Mouse (Mus musculus): ENCODE measurements around the gene Astn2. TPM values are rescaled to one million over a fixed set of nuclear protein-coding genes. Genes with fewer than 3 reads are reported as not detected.
"Not testable (repeated sequence)": the region's sequence is repeated elsewhere in the genome, so short reads cannot be mapped to it uniquely, and the experiment has no call there.

Gene Astn2
- polyA plus RNA-seq, 1 experiment from 2014 or later = 0.12 TPM

DNA sequence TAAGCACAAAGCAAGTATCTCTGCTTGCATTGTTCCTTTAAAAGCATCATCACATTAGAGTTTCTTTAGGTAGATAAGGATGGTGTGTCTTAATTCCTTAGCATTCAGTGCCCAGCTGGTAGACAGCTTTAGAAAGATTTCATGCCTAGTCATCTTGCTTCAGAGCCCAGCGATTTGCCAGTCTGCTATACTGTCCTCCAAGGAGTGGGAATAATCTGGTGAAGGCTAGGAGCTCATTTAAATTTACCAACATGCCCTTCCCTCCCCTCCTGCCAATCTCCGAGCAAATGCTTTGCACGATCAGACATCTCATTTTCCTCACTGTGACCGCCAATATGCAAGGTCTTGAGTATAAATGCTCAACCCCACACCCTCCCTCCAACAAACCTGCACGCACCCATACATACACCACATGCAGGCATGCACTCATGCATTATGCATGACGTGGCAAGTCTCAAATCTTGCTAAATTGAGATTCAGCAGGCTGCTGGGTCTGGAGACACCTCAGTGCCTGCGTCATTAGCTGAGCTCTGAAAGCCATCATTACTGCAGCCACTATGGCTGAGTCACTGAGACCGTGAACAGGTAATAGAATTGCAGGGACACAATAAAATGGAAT, 704.6 kb downstream of the Astn2 start:
- H3K36me3 ChIP-seq = no peaks in the 10 kb centered on the region
- no peak overlapping the region for H3K9ac ChIP-seq
- no peak overlapping the region for H3K27ac ChIP-seq
- 61% methylated on average over 8 of the region's 8 CpGs for WGBS (ENCODE audit: insufficient replicate concordance)
- no peaks in the 10 kb centered on the region for H3K27me3 ChIP-seq (replicated peaks)
- H3K9me3 ChIP-seq (replicated peaks) = no peaks in the 10 kb centered on the region
- no peak overlapping the region for H3K4me3 ChIP-seq
- no peak for ATAC-seq
- H3K4me2 ChIP-seq = no peak overlapping the region
- no peaks in the 10 kb centered on the region for H3K4me1 ChIP-seq

DNA sequence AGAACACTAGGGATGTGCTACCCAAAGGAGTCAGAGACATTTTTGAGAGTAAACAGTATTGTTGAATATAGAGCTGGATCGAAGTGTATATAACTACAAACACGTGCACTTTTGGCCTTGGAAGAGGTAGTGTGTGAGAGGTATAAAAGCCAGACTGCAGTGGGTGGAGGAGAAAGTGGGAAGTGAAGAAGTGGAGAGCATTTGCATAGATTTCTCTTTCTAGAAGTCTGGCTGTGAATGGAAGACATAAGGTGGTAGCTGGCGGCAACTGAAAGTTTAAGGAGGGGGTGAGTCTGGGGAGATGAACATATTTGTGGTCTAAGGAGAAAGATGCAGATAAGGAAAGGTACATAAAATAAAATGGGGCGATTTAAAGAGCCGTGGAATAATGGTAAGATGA, 709.2 kb downstream of the Astn2 start:
- H3K4me3 ChIP-seq = no peak overlapping the region
- no peak overlapping the region for H3K9ac ChIP-seq
- no peaks in the 10 kb centered on the region for H3K27me3 ChIP-seq (replicated peaks)
- H3K36me3 ChIP-seq = no peaks in the 10 kb centered on the region
- H3K4me1 ChIP-seq = no peaks in the 10 kb centered on the region
- H3K4me2 ChIP-seq = no peak overlapping the region
- H3K9me3 ChIP-seq (replicated peaks) = no peaks in the 10 kb centered on the region
- 73% methylated on average over 5 of the region's 5 CpGs for WGBS (ENCODE audit: insufficient replicate concordance)
- ATAC-seq = no peak
- H3K27ac ChIP-seq = no peak overlapping the region

DNA sequence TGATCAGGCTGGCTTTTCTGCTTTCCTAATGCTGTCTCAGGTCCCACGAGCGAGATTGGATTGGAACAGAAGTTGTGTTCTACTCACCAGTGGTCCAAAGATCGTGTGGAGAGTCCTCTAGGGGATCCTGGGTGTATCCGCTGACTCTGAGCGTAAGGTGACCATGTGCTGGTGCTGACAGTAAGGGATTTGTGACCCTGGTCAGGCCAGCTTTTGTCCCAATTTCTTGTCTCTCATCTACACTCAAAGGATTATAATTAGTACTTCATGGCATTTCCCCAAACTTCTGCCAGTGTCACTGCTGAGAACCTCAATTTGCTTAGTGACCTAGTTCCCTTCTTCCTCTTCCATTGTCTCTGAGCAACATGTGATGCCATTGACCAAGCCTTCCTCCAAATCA, 710.4 kb downstream of the Astn2 start:
- 66% methylated on average over 5 of the region's 5 CpGs for WGBS (ENCODE audit: insufficient replicate concordance)
- Histone ChIP-seq H3K27me3 (replicated peaks) (no peaks in the 10 kb centered on the region), H3K36me3 (no peaks in the 10 kb centered on the region), H3K27ac (no peak overlapping the region), H3K4me2 (no peak overlapping the region), H3K9ac (no peak overlapping the region), H3K9me3 (replicated peaks) (no peaks in the 10 kb centered on the region), H3K4me3 (no peak overlapping the region), H3K4me1 (no peaks in the 10 kb centered on the region)
- no peak for ATAC-seq

DNA sequence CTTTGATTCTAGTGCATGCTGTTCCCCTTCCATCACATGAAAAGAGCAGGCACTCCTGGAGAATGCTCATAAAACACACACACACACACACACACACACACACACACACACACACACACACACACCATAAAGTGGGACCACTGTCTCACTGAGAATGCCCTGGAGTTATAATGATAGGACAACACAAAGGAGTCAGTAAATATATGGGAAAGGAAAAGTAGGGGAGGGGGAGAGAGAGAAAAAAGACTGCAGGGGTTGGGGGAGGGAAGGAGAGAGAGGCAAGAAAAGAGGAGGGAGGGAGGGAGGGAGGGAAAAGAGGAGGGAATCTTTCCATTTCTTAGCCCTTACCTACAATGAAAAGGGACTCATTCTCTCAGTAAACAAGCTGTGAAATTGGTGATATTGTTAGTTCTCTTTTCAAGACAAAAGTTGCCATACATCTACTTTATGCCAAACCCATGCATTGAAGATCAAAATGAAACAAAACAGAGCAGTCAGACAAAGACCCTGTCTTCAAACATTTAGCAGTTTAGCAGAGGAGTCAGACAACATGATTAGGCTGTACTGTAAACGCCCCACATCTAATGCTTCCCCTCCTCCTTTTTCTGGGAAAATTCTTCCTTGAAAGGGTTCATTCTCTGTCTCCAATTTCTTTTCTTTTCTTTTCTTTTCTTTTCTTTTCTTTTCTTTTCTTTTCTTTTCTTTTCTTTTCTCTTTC, 717.2 kb downstream of the Astn2 start:
- Histone ChIP-seq H3K27ac (no peak overlapping the region), H3K9ac (no peak overlapping the region), H3K4me2 (no peak overlapping the region), H3K27me3 (replicated peaks) (no peaks in the 10 kb centered on the region), H3K4me3 (no peak overlapping the region), H3K9me3 (replicated peaks) (no peaks in the 10 kb centered on the region), H3K4me1 (no peaks in the 10 kb centered on the region), H3K36me3 (no peaks in the 10 kb centered on the region)
- WGBS (ENCODE audit: insufficient replicate concordance) = 33% methylated on average over 1 of the region's 1 CpGs
- ATAC-seq = no peak

DNA sequence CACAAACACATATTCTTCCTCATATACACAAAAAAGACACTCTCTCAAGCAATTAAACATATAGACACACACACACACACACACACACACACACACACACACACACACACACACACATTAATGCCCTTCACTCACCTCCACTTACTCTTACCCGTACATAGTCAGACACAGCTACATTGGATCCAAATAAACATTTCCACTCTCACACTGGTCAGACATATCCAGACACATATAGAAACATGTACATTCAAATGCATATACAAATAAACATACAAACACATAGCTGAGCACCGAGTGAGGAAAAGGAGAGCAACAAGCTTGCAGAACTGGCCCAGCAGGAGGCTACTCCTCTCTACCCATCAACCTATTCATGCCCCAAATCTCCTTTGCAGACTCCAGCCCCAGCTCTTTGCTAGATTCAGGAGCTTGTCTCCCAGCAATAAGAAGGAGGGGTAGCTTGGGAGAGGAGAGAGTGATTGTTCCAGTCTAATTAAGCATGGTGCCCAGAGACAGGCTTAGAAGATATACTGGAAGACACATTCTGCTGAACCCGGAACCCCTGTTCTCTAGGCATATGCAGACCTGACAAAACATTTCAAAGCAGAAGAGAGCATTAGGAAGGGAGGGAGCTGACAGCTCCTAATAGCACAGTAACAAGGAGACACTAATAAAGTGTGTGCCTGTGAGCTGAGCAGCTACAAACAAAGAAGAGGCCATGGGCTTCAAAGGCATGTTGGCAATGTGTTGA, 718.0 kb downstream of the Astn2 start:
- Histone ChIP-seq H3K4me2 (no peak overlapping the region), H3K4me3 (no peak overlapping the region), H3K27ac (no peak overlapping the region), H3K9me3 (replicated peaks) (no peaks in the 10 kb centered on the region), H3K4me1 (no peaks in the 10 kb centered on the region), H3K36me3 (no peaks in the 10 kb centered on the region), H3K9ac (no peak overlapping the region), H3K27me3 (replicated peaks) (no peaks in the 10 kb centered on the region)
- ATAC-seq = no peak
- 55% methylated on average over 3 of the region's 3 CpGs for WGBS (ENCODE audit: insufficient replicate concordance)

DNA sequence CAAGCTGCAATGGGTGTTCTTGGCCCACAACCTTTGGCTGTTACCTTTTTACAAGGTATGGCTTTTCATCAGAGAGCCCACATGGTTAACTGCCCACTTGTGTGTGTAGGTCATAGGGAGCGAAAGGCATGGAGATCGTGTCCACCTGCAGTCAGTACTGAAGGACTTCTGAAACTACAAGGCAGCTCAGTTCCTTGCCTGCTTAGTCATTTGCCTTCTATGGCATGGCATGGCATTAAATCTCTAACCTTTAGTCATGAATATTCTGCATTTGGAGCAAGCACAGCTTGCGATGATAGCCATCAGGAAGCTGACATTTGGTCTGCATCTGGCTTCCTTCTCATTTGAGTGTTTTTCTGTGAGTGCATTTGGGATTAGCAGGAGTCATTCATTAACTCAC, 720.0 kb downstream of the Astn2 start:
- no peak overlapping the region for H3K4me2 ChIP-seq
- no peaks in the 10 kb centered on the region for H3K9me3 ChIP-seq (replicated peaks)
- ATAC-seq = no peak
- H3K9ac ChIP-seq = no peak overlapping the region
- no peak overlapping the region for H3K4me3 ChIP-seq
- H3K27ac ChIP-seq = no peak overlapping the region
- no peaks in the 10 kb centered on the region for H3K36me3 ChIP-seq
- WGBS (ENCODE audit: insufficient replicate concordance) = 60% methylated on average over 3 of the region's 3 CpGs
- H3K27me3 ChIP-seq (replicated peaks) = no peaks in the 10 kb centered on the region
- no peaks in the 10 kb centered on the region for H3K4me1 ChIP-seq

DNA sequence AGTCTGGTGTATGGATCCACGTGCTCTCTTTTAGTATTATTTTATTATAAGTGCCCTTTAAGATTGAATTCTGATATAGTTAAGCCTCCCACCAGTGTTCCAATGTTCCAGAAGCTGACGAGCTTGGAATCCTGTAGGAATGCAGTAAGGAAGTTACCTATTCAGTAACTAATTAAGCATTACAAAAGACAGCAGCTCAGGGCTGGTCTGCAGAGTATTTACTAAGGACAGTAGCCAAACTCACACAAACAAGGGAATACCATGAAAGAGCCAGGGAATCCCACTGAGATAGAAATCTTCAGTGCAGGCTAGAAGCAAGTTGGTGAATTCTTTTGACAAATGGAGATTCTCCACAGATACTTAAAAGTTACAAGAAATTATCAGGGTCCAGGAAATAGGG, 724.6 kb downstream of the Astn2 start:
- not testable (repeated sequence) for H3K27me3 ChIP-seq (replicated peaks); H3K9ac ChIP-seq; H3K27ac ChIP-seq; H3K4me2 ChIP-seq; H3K4me1 ChIP-seq; ATAC-seq; H3K9me3 ChIP-seq (replicated peaks); H3K4me3 ChIP-seq; H3K36me3 ChIP-seq
- WGBS (ENCODE audit: insufficient replicate concordance) = 47% methylated on average over 2 of the region's 2 CpGs

DNA sequence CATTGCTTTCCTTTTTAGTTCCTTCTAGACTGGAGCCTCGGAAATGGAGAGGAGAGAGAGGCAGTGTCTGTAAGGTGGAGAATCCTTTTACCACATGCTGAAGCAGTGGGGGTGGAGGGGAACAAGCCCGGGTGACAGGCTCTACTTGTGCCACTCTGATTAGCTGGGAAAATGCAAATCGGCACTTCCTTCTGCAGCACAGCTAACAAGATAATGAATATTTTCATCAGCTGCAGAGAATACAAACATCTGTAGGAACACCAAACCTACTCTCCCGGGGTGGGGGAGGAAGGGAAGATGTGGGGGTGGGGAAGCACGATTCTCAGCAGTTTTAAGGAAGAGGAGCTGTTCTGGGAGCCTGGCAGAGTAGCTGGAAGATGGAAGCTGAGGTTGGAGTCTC, 725.5 kb downstream of the Astn2 start:
- H3K36me3 ChIP-seq = no peaks in the 10 kb centered on the region
- 12% methylated on average over 5 of the region's 5 CpGs for WGBS (ENCODE audit: insufficient replicate concordance)
- no peak for ATAC-seq
- H3K4me2 ChIP-seq = no peak overlapping the region
- no peaks in the 10 kb centered on the region for H3K27me3 ChIP-seq (replicated peaks)
- no peak overlapping the region for H3K9ac ChIP-seq
- no peaks in the 10 kb centered on the region for H3K9me3 ChIP-seq (replicated peaks)
- no peaks in the 10 kb centered on the region for H3K4me1 ChIP-seq
- H3K27ac ChIP-seq = no peak overlapping the region
- H3K4me3 ChIP-seq = no peak overlapping the region

DNA sequence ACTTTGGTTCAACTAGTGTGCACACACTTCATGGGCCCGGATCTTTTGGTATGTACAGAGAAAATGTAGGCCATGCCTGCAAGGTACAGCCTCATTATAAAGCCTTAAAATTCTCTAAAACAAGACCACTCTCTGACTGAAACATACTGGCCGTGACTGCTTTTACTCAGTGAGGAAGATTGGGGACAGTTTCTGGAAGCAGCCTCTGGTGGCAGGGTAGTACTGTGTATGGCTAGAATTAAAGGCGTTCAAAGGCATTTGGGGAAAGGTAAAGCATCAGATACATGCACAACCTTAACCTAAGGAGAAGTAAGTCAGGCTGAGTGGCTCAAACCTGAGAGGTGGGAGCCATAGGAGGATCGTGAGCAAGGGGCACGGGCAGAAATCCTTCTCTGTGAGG, 725.9 kb downstream of the Astn2 start:
- Histone ChIP-seq H3K4me1 (no peaks in the 10 kb centered on the region), H3K27ac (no peak overlapping the region), H3K9ac (no peak overlapping the region), H3K9me3 (replicated peaks) (no peaks in the 10 kb centered on the region), H3K4me2 (no peak overlapping the region), H3K4me3 (no peak overlapping the region), H3K36me3 (no peaks in the 10 kb centered on the region), H3K27me3 (replicated peaks) (no peaks in the 10 kb centered on the region)
- no peak for ATAC-seq
- WGBS (ENCODE audit: insufficient replicate concordance) = 47% methylated on average over 5 of the region's 5 CpGs

DNA sequence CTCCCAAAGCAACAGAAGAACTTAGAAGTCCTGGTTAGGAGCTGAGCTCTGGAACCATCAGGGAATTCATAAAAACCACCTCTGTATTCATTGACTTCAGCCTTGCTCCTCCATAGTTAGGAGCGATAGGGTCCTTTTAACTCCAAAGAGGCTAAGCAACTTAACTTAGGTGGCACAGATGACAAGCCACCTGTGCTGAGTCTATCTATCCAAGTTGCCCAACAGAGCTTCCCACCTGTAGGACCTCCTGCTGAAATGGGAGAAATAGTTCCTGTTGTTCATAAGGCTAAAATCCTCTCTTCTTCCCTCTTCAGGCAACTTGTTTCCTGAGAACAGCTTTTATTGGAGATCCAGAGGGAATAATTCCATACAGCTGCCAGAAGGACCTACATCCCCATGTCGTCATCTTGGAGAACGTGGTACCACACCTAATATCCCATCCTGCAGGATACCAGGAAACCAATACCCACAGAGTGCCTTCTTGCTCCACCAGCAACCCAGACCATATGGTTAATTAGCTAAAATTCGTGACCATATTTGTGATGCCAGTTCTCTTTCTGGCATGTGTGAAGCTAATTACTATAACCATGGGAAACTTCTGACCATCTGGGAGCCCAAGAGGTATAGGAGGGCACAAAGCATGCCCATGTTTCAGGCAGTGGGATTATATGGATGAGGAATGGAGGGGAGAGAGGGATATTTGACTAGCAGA, 730.0 kb downstream of the Astn2 start:
- Histone ChIP-seq H3K36me3 (no peaks in the 10 kb centered on the region), H3K4me1 (no peaks in the 10 kb centered on the region), H3K9me3 (replicated peaks) (no peaks in the 10 kb centered on the region), H3K4me3 (no peak overlapping the region), H3K27me3 (replicated peaks) (no peaks in the 10 kb centered on the region), H3K4me2 (no peak overlapping the region), H3K9ac (no peak overlapping the region), H3K27ac (no peak overlapping the region)
- WGBS (ENCODE audit: insufficient replicate concordance) = 73% methylated on average over 4 of the region's 4 CpGs
- no peak for ATAC-seq

DNA sequence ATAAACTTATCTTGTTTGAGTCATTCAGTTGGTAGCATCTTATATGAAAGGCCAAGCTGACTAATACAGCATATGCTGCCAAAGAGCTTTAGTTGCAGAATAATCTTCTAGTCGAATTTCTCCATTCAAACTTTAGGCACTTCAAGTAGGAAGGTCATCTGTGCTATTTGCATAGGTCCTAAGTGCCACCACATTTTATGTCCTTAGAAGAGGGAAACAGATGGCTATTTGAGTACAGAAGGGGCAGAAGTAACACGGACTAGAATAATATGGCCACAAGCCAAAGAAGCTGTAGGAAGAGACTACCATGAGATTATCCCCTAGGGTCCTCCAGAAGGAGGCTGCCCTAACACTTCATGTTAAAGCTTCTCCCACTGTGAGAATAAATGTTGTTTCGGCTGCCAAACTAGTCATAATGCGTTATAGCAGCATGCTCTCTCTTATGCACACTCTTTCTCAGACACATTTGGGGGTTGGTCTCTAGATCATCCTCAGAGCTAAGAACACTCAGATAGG, 730.9 kb downstream of the Astn2 start:
- no peak overlapping the region for H3K4me3 ChIP-seq
- no peak overlapping the region for H3K27ac ChIP-seq
- H3K4me1 ChIP-seq = no peaks in the 10 kb centered on the region
- no peaks in the 10 kb centered on the region for H3K9me3 ChIP-seq (replicated peaks)
- WGBS (ENCODE audit: insufficient replicate concordance) = 58% methylated on average over 4 of the region's 4 CpGs
- ATAC-seq = no peak
- H3K27me3 ChIP-seq (replicated peaks) = no peaks in the 10 kb centered on the region
- no peaks in the 10 kb centered on the region for H3K36me3 ChIP-seq
- no peak overlapping the region for H3K9ac ChIP-seq
- H3K4me2 ChIP-seq = no peak overlapping the region

DNA sequence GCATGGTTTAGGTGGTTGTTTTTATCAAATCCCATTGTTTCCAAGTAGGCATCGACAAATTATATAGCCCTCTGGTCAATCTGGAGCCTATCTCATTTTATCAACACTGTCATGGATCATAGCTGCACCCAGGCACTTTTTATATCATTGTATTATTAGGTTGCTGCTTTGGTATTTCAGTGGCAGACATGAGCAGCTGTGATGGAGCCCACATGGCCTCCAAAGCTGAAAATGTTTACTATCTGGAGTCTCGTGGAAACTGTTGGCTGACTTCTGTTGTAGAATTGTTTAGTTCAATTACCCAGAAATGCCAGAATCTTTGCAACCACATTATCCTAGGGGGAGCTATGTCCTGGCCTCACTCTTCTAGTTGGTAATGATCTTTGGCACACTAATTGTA, 732.1 kb downstream of the Astn2 start:
- H3K36me3 ChIP-seq = no peaks in the 10 kb centered on the region
- H3K4me2 ChIP-seq = no peak overlapping the region
- no peak overlapping the region for H3K4me3 ChIP-seq
- H3K4me1 ChIP-seq = no peaks in the 10 kb centered on the region
- H3K9ac ChIP-seq = no peak overlapping the region
- no peaks in the 10 kb centered on the region for H3K9me3 ChIP-seq (replicated peaks)
- no peak for ATAC-seq
- no peak overlapping the region for H3K27ac ChIP-seq
- H3K27me3 ChIP-seq (replicated peaks) = no peaks in the 10 kb centered on the region
- WGBS (ENCODE audit: insufficient replicate concordance) = 61% methylated on average over 2 of the region's 2 CpGs

Measured in liver, embryonic 12.5 days (tissue).